Mouse (Mus musculus) lung, adult 2 months (tissue): ENCODE data around the gene Gm20696.

ENCODE experiments used
- CTCF ChIP-seq: fragments of 200-500 bp; IDR thresholded peaks from 2 replicates; pipeline ENCODE4 v1.5.1; 2011; ENCODE audit warnings: mild to moderate bottlenecking, low read length, control low read depth; ENCODE audit not compliant: insufficient read depth
- POLR2A ChIP-seq: fragments of 200-500 bp; IDR thresholded peaks from 2 replicates; pipeline ENCODE4 v1.6.1; 2011; ENCODE audit warnings: low read depth, mild to moderate bottlenecking, control low read depth, low read length, borderline replicate concordance; ENCODE audit errors: extremely low read depth

- TF ChIP-seq CTCF (no peak), POLR2A (no peak)
These were observed 174.5 kb downstream of the Gm20696 start for GRCm38 (mm10) chr6:99491979-99492544.
